Mouse (Mus musculus) midbrain, embryonic 16.5 days (tissue): ENCODE results near the gene Plpp1. TPM values are rescaled to one million over a fixed set of nuclear protein-coding genes. Genes with fewer than 3 reads are reported as not detected.

Experiments used
- ATAC-seq: fragments of 200-750 bp; cut with Nextera tagmentation; 2 replicates; pipeline ENCODE4 v1.8.0; 2017; ENCODE audit warnings: moderate TSS enrichment
- H3K27ac ChIP-seq: fragments of 300-500 bp; sonication (generic); 2 replicates; pipeline ENCODE4 v1.5.1; 2014; ENCODE audit warnings: mild to moderate bottlenecking, low read length, mixed read lengths
- H3K27me3 ChIP-seq: fragments of 300-500 bp; sonication (generic); 2 replicates; pipeline ENCODE4 v1.6.1; 2014; ENCODE audit warnings: low read depth, low read length, mixed read lengths; ENCODE audit not compliant: control insufficient read depth, insufficient read depth
- H3K36me3 ChIP-seq: fragments of 300-500 bp; sonication (generic); 2 replicates; pipeline ENCODE4 v1.6.1; 2014; ENCODE audit warnings: mild to moderate bottlenecking, low read length, moderate library complexity, mixed read lengths; ENCODE audit not compliant: control insufficient read depth, insufficient read depth
- H3K4me1 ChIP-seq: fragments of 300-500 bp; sonication (generic); 2 replicates; pipeline ENCODE4 v1.6.1; 2014; ENCODE audit warnings: mild to moderate bottlenecking, low read length, mixed read lengths; ENCODE audit not compliant: control insufficient read depth, insufficient read depth
- H3K4me2 ChIP-seq: fragments of 300-500 bp; sonication (generic); 2 replicates; pipeline ENCODE4 v1.6.1; 2014; ENCODE audit warnings: mild to moderate bottlenecking, low read length, mixed read lengths
- H3K4me3 ChIP-seq: fragments of 300-500 bp; sonication (generic); 2 replicates; pipeline ENCODE4 v1.5.1; 2014; ENCODE audit warnings: low read depth, mild to moderate bottlenecking, low read length, moderate library complexity, mixed read lengths
- H3K9ac ChIP-seq: fragments of 300-500 bp; sonication (generic); 2 replicates; pipeline ENCODE4 v1.6.1; 2014; ENCODE audit warnings: low read depth, low read length, mixed read lengths
- H3K9me3 ChIP-seq: fragments of 300-500 bp; sonication (generic); replicated peaks from 2 replicates; pipeline ENCODE4 v1.6.1; 2014; ENCODE audit warnings: mild to moderate bottlenecking, low read length, mixed read lengths; ENCODE audit not compliant: control insufficient read depth, poor library complexity, severe bottlenecking
- WGBS: fragments of 180-500 bp; shearing (Covaris S2); extraction: QIAGEN DNeasy Blood & Tissue Kit; methylation state at CpG from one replicate; pipeline ENCODE4 v1.1.7; 2014; 5-methylcytosine and 5-hydroxymethylcytosine counted together
- polyA plus RNA-seq: library from polyadenylated mRNA; unstranded; fragments of >200 nt; fragmentation: Nextera tagmentation; extraction: Ambion mirVana; gene quantifications from 2 replicates; pipeline ENCODE4 v1.2.1, GENCODE M21; 2015

Gene Plpp1
- polyA plus RNA-seq, 1 experiment from 2014 or later = 69.5 TPM

DNA sequence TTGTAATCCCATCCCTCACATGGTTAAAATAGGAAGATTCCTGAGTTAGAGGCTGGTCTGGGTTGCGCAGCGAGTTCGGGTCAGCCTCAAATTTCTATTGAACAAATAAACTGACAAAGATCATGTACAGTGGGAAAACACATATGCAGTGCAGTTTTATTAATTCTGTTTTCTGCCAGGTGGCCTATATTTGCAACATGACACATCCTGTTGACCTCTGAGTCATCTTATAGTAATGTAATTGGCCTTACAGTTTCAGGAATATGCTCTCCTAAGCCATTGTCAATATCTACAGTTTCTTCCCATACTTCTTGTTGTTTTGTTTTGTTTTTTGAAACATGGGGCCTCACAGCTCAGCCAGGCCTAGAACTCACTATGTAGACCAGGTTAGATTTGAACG is 3.1 kb downstream of the Plpp1 start:
- no peak overlapping the region for H3K27ac ChIP-seq
- H3K4me1 ChIP-seq = peaks cover 21% of the 10 kb centered on the region
- no peaks in the 10 kb centered on the region for H3K9me3 ChIP-seq
- H3K4me2 ChIP-seq = peak overlapping the region; percentile 9; the same call in 1 of the 2 replicates
- H3K27me3 ChIP-seq = no peaks in the 10 kb centered on the region
- H3K4me3 ChIP-seq = no peak overlapping the region
- no peak overlapping the region for H3K9ac ChIP-seq
- no peak for ATAC-seq
- H3K36me3 ChIP-seq = peaks cover 2% of the 10 kb centered on the region; the same call in 1 of the 2 replicates
- WGBS = 91% methylated on average over 4 of the region's 4 CpGs

DNA sequence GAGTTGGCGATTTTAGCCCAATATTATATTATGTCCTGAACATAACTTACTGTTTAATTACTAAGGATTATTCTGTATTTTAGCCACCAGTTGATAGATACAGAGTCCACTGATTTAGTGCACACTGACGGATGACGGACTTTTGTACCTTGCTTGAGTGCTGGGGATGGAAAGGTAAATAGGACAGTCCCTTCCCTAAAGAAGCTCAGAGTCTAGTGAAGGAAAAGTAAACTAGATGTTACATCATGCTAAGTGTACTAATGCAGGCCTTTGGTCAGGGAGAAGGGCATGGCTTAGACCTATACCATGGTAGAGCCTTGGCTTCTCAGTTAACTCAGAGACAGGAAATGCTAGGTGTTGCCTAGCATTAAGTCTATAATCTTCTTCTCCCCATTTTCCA is 4.9 kb downstream of the Plpp1 start:
- peaks cover 2% of the 10 kb centered on the region; the same call in 1 of the 2 replicates for H3K36me3 ChIP-seq
- no peak overlapping the region for H3K4me3 ChIP-seq
- H3K4me1 ChIP-seq = peaks cover 18% of the 10 kb centered on the region
- no peak overlapping the region for H3K4me2 ChIP-seq
- no peaks in the 10 kb centered on the region for H3K9me3 ChIP-seq
- no peaks in the 10 kb centered on the region for H3K27me3 ChIP-seq
- H3K27ac ChIP-seq = no peak overlapping the region
- H3K9ac ChIP-seq = no peak overlapping the region
- ATAC-seq = no peak
- 94% methylated on average over 3 of the region's 3 CpGs for WGBS

DNA sequence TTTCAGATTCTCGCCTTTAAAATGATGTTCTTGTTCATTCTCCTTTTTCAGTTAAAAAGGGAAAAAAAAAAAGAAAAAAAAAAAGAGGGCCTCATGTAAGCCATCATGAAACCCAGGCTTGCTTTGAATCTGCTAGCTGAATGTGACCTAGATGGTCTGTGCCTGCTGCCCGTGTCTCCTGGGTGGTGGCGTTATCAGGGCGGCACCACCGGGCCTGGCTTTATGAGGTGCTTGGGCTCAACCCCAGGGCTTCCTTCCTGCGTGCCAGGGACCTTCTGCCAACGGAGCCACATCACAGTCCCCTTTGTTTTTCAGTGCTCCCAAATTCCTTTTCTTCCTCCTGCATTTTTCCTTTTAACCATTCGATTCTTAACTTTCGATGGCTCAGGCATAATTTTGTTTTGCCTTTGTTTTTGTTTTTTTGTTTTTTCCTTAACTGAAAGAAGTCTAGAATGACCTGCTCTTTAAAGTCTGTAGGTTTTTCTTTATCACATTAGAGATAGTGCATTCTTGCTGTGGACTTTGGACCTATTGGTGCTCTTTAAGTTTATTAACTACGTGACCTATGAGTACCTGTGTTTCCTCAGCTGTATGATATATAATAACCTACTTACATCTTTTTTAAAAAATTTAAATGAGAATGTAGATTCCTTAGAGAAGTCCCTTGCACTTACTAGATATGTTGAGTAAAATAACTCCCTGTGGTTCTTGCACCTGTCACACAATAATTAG is 7.5 kb downstream of the Plpp1 start:
- Histone ChIP-seq H3K4me3 (no peak overlapping the region), H3K9ac (no peak overlapping the region), H3K9me3 (no peaks in the 10 kb centered on the region), H3K4me2 (no peak overlapping the region), H3K27ac (no peak overlapping the region), H3K4me1 (peaks cover 6% of the 10 kb centered on the region), H3K36me3 (peaks cover 2% of the 10 kb centered on the region; the same call in 1 of the 2 replicates), H3K27me3 (no peaks in the 10 kb centered on the region)
- 85% methylated on average over 10 of the region's 10 CpGs for WGBS
- ATAC-seq = no peak

DNA sequence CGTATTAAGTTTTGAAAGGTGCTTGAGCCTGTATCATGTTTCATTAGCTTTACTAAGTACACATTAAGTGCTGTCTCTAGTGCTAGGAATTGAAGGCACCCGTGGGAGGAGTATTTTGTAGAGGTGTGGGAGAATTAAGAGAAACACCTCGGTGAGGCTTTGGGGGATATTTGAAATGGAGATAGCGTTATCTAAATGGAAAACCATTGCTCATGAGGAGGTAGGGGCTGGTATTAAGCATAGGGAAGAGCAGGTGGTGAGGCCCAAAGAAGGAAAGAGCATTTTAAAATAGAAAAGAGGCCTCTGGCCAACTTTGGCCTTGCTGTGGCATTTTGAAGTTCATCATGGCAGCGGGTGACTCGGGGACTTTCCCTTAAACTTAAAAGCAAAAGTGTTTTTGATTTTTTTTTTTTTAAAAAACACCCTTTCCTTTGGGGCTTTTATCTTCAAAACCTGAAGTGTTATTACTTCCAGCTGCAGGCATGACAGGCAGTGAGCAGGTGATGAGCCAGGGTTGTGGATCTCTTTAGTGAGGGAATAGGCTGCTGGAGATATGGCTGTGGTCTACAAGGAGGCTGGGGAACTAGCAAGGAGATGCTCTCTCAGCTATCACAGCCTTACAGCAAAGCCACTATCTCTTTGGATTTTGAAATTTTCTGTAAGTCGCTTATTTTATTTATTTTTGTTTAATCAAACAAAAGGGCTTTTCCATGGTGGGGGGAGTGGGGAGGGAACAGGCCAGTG is 9.1 kb downstream of the Plpp1 start:
- H3K9ac ChIP-seq = no peak overlapping the region
- H3K9me3 ChIP-seq = no peaks in the 10 kb centered on the region
- no peaks in the 10 kb centered on the region for H3K27me3 ChIP-seq
- H3K27ac ChIP-seq = no peak overlapping the region
- no peak for ATAC-seq
- no peaks in the 10 kb centered on the region for H3K4me1 ChIP-seq
- H3K4me2 ChIP-seq = no peak overlapping the region
- WGBS = 85% methylated on average over 7 of the region's 7 CpGs
- H3K36me3 ChIP-seq = peaks cover 2% of the 10 kb centered on the region; the same call in 1 of the 2 replicates
- no peak overlapping the region for H3K4me3 ChIP-seq

DNA sequence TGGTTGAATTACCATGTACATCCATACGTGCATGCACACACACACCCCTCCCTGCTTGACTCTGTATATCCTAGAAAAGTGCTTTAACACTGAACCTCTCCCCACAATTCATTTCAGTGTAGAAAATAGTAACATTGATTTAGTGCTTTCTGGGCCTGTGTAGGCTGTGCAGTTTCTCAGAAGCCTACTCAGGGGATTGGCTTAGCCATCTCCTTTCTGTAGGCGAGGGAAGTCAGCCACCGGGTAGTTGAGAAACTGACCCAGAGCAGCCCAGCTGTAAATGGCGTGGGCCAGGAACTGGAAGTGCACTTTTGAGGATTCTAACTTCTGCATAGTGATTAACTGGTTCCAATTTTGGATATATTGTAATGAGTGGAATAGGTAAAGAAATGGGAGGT is 9.7 kb downstream of the Plpp1 start:
- no peaks in the 10 kb centered on the region for H3K4me1 ChIP-seq
- ATAC-seq = no peak

DNA sequence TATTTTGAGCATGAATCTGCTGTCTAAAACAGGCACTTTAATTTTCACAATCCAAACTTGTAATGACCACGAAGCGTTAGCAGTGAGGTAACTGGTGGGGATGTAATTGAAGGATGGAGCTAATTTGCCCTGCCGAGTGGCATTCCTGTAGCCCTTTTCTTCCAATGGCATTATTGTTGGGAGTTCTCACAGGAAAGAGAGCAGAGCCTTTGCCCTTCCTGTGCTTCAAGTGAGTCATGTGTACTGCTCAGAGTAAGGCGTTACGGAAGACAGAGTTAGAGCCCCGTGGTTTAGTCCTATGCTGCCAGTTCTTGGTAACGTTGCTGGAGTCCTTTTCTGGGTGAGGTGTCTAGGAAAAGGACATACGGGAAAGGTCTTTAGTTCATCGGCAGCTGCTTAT is 10.2 kb downstream of the Plpp1 start:
- Histone ChIP-seq H3K4me3 (no peak overlapping the region), H3K36me3 (peaks cover 2% of the 10 kb centered on the region; the same call in 1 of the 2 replicates), H3K27me3 (no peaks in the 10 kb centered on the region), H3K4me2 (no peak overlapping the region), H3K9ac (no peak overlapping the region), H3K9me3 (no peaks in the 10 kb centered on the region), H3K4me1 (no peaks in the 10 kb centered on the region), H3K27ac (no peak overlapping the region)
- WGBS = 40% methylated on average over 9 of the region's 9 CpGs
- ATAC-seq = no peak

More for the DNA sequence above, 9.7 kb downstream of the Plpp1 start:
- no peaks in the 10 kb centered on the region for H3K9me3 ChIP-seq
- no peak overlapping the region for H3K4me3 ChIP-seq
- H3K27ac ChIP-seq = no peak overlapping the region
- WGBS = 79% methylated on average over 4 of the region's 4 CpGs
- no peak overlapping the region for H3K9ac ChIP-seq
- no peaks in the 10 kb centered on the region for H3K27me3 ChIP-seq
- H3K36me3 ChIP-seq = peaks cover 2% of the 10 kb centered on the region; the same call in 1 of the 2 replicates
- H3K4me2 ChIP-seq = no peak overlapping the region

DNA sequence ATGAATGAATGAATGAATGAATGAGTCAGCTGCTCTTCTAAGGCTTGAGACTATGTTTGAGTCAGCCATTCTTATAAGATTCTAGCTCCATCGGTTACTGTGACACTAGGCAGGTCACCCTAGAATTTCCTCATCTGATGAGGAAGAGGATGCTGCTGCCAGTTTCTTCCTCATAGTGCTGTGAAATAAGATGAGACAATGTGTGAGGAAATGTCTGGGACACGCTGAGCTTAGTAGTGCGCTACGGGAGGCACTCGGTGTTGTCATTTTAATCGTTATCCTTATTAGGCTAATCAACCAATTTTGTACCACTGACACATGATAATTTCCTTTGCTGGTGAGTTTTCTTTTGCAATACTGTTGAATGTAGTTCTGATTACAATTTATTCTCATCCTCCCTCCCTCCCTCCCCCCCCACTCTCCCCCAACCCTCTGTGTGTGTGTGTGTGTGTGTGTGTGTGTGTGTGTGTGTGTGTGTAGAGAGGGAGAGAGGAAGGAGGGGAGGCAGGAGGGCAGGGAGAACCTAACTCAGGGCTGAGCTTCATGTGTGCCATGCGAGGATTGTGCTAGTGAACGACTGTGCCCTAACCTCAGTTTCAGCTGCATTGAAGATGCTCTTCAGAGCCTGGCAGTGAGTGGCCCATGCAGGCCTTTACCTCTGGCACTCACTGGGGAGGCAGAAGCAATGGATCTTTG is 11.3 kb downstream of the Plpp1 start:
- H3K9me3 ChIP-seq = no peaks in the 10 kb centered on the region

DNA sequence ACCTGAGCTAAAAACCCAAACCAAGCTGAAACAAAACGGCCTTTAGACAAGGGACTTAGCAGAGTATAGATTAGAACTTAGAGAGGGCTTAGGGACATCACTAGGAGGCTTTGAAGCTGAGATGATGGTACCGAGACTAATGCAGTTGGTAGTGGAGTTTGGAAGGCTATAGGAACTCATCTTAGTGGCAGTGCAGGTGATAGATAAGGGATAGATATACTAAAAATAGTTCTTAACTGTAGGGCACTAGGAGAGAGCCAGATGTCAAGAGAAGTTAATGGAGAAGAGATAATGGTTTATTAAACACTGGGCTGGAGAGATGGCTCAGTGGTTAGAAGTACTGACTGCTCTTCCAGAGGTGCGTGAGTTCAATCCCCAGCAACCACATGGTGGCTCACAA is 15.4 kb downstream of the Plpp1 start:
- no peaks in the 10 kb centered on the region for H3K27me3 ChIP-seq
- no peak overlapping the region for H3K4me3 ChIP-seq
- ATAC-seq = no peak
- H3K9me3 ChIP-seq = no peaks in the 10 kb centered on the region
- 91% methylated on average over 3 of the region's 3 CpGs for whole genome bisulfite sequencing
- no peaks in the 10 kb centered on the region for H3K36me3 ChIP-seq
- H3K4me1 ChIP-seq = no peaks in the 10 kb centered on the region
- no peak overlapping the region for H3K9ac ChIP-seq
- no peak overlapping the region for H3K4me2 ChIP-seq
- no peak overlapping the region for H3K27ac ChIP-seq

More for the DNA sequence above, 11.3 kb downstream of the Plpp1 start:
- Histone ChIP-seq H3K27ac (no peak overlapping the region), H3K4me2 (no peak overlapping the region), H3K4me3 (no peak overlapping the region), H3K4me1 (no peaks in the 10 kb centered on the region), H3K27me3 (no peaks in the 10 kb centered on the region), H3K9ac (no peak overlapping the region), H3K36me3 (0 out of 2 replicates have a peak, but pooled peaks cover 2% of the 10 kb centered on the region)
- 80% methylated on average over 8 of the region's 8 CpGs for WGBS
- ATAC-seq = no peak
